Mouse (Mus musculus) spleen, adult 2 months (tissue): ENCODE measurements at regions not wholly inside any gene's neighbourhood (a gene's known extent, or its start where the extent isn't known, plus 50 kb on each side); places are given as distances from the start of the nearest gene placed in this dataset.
"Not testable (repeated sequence)": the region's sequence is repeated elsewhere in the genome, so short reads cannot be mapped to it uniquely, and the experiment has no call there.

Experiments used
- DNase-seq, 2 experiments: peaks; one replicate each; pipeline versions ENCODE4 v3.0.0 to v3.0.0-alpha.2; 2012 to 2021; ENCODE audit warnings: low spot score in 2 of 2, low read depth in 1 of 2
- H3K27ac ChIP-seq: fragments of 200-500 bp; 2 replicates; pipeline ENCODE4 v1.5.1; 2012; ENCODE audit warnings: low read length, inconsistent platforms; ENCODE audit not compliant: insufficient read depth
- H3K27me3 ChIP-seq: fragments of 200-500 bp; 2 replicates; pipeline ENCODE4 v1.6.1; 2012; ENCODE audit warnings: mild to moderate bottlenecking, moderate library complexity, low read length, inconsistent platforms; ENCODE audit not compliant: control insufficient read depth, insufficient read depth
- H3K36me3 ChIP-seq: fragments of 200-500 bp; 2 replicates; pipeline ENCODE4 v1.6.1; 2012; ENCODE audit warnings: mild to moderate bottlenecking, low read length, inconsistent platforms; ENCODE audit not compliant: control insufficient read depth, insufficient read depth
- H3K4me1 ChIP-seq: fragments of 200-500 bp; 2 replicates; pipeline ENCODE4 v1.6.1; 2011; ENCODE audit warnings: inconsistent platforms; ENCODE audit not compliant: control insufficient read depth, insufficient read depth, insufficient read length
- H3K4me3 ChIP-seq: fragments of 200-500 bp; 2 replicates; pipeline ENCODE4 v1.5.1; 2011; ENCODE audit warnings: mild to moderate bottlenecking, inconsistent platforms; ENCODE audit not compliant: insufficient read depth, insufficient read length; ENCODE audit errors: extremely low read depth
- CTCF ChIP-seq: fragments of 200-500 bp; IDR thresholded peaks from 2 replicates; pipeline ENCODE4 v1.5.1; 2011; ENCODE audit warnings: mild to moderate bottlenecking, inconsistent platforms; ENCODE audit not compliant: insufficient read depth, insufficient read length, insufficient replicate concordance; ENCODE audit errors: extremely low read depth
- POLR2A ChIP-seq: fragments of 200-500 bp; IDR thresholded peaks from 2 replicates; pipeline ENCODE4 v1.6.1; 2011; ENCODE audit warnings: low read depth, low read length, inconsistent platforms
- WGBS: fragments of 180-500 bp; shearing (Covaris S2); methylation state at CpG from one replicate; pipeline ENCODE4 v1.1.7; 2018; 5-methylcytosine and 5-hydroxymethylcytosine counted together

- H3K27ac ChIP-seq, H3K4me1 ChIP-seq, H3K36me3 ChIP-seq, H3K4me3 ChIP-seq, H3K27me3 ChIP-seq: not testable (repeated sequence)
- DNase-seq = peak in 1 of 2 experiments; percentile 2
- WGBS = 23% methylated on average over 2 of the region's 2 CpGs
These were observed 1137.7 kb upstream of the Zfp386 start for GRCm38 (mm10) chr12:114909799-114910198.

DNA sequence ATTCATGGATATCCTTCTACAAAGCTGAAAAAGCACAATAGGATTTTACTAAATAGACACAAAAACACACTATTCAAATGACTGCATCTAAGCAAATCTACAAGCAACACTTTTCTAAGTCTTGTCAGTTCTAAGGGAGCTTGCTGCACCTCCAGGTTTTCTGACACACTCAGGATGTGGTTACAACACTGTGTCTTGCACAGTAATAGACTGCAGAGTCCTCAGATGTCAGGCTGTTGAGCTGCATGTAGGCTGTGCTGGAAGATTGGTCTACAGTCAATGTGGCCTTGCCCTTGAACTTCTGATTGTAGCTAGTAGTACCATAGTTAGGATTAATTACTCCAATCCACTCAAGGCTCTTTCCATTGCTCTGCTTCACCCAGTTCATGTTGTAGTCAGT, 1133.1 kb upstream of the Zfp386 start:
- not testable (repeated sequence) for H3K36me3 ChIP-seq, H3K4me3 ChIP-seq, H3K27me3 ChIP-seq, H3K27ac ChIP-seq, H3K4me1 ChIP-seq
- DNase-seq = peak in 1 of 2 experiments; percentile 5

- H3K4me3 ChIP-seq = no peak overlapping the region
- no peaks in the 10 kb centered on the region for H3K27me3 ChIP-seq
- no peak overlapping the region for H3K27ac ChIP-seq
- TF ChIP-seq POLR2A (no peak), CTCF (no peak)
- DNase-seq = no peak
- no peaks in the 10 kb centered on the region for H3K4me1 ChIP-seq
- H3K36me3 ChIP-seq = no peaks in the 10 kb centered on the region
- 73% methylated on average over 3 of the region's 3 CpGs for WGBS
These were observed 1119.8 kb upstream of the Zfp386 start for GRCm38 (mm10) chr12:114927691-114928090.

- no peak for TF ChIP-seq CTCF
- TF ChIP-seq POLR2A = no peak
- 56% methylated on average over 3 of the region's 3 CpGs for WGBS
- Histone ChIP-seq H3K4me3 (no peak overlapping the region), H3K27ac (no peak overlapping the region), H3K4me1 (no peaks in the 10 kb centered on the region), H3K27me3 (no peaks in the 10 kb centered on the region), H3K36me3 (no peaks in the 10 kb centered on the region)
- peak in 1 of 2 experiments; percentile 4 for DNase-seq
These were observed 1115.4 kb upstream of the Zfp386 start for GRCm38 (mm10) chr12:114932158-114932557.

DNA sequence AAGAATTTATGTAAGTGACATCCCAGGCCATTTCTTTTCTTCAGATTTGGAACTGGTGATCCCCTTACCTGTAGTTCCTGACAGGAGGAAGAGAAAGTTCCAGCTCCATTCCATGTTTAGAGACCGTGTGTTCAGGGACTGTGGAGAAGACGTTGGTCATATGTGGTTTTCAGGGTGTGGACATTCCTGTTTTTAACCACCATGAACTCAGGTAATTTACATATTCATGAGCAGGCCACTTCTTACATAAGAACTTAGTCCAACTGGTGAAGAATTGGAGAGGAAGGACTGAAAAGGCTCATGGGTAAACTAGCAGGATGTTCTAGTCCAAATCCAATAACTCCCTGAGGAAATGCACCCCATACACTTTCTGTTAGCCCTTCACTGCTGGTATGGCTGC, 1114.9 kb upstream of the Zfp386 start:
- no peak for TF ChIP-seq POLR2A
- no peak for TF ChIP-seq CTCF
- Histone ChIP-seq H3K27me3 (no peaks in the 10 kb centered on the region), H3K4me3 (no peak overlapping the region), H3K4me1 (no peaks in the 10 kb centered on the region), H3K36me3 (no peaks in the 10 kb centered on the region), H3K27ac (no peak overlapping the region)
- WGBS = 37% methylated on average over 2 of the region's 2 CpGs
- DNase-seq = no peak

DNA sequence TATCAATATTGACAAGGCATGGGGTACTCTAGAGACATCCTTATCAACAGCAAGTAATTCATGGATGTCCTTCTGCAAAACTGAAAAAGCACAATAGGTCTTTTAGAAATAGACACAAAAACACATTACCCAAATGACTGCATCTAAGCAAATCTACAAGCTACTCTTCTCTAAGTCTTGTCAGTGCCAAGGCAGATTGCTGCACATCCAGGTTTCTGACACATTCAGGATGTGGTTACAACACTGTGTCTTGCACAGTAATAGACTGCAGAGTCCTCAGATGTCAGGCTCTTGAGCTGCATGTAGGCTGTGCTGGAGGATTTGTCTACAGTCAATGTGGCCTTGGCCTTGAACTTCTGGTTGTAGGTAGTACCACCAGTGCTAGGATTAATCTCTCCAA, 1110.7 kb upstream of the Zfp386 start:
- not testable (repeated sequence) for H3K27ac ChIP-seq, H3K4me3 ChIP-seq, H3K36me3 ChIP-seq, H3K4me1 ChIP-seq, H3K27me3 ChIP-seq, DNase-seq

- TF ChIP-seq CTCF = no peak
- DNase-seq = peak in 1 of 2 experiments; percentile 4
These were observed 1107.9 kb upstream of the Zfp386 start for GRCm38 (mm10) chr12:114939576-114939975.

GRCm38 (mm10) chr12:114962105-114962504, 1085.4 kb upstream of the Zfp386 start:
- H3K27ac ChIP-seq = no peak overlapping the region
- no peaks in the 10 kb centered on the region for H3K4me1 ChIP-seq
- no peaks in the 10 kb centered on the region for H3K27me3 ChIP-seq
- no peaks in the 10 kb centered on the region for H3K36me3 ChIP-seq
- H3K4me3 ChIP-seq = no peak overlapping the region
- no peak for DNase-seq
- WGBS = 59% methylated on average over 1 of the region's 1 CpGs
- no peak for TF ChIP-seq CTCF
- no peak for TF ChIP-seq POLR2A

More at GRCm38 (mm10) chr12:114939576-114939975, 1107.9 kb upstream of the Zfp386 start:
- Histone ChIP-seq H3K27ac (no peak overlapping the region), H3K4me1 (no peaks in the 10 kb centered on the region), H3K36me3 (no peaks in the 10 kb centered on the region), H3K4me3 (no peak overlapping the region), H3K27me3 (no peaks in the 10 kb centered on the region)

GRCm38 (mm10) chr12:114964251-114964650, 1083.3 kb upstream of the Zfp386 start:
- WGBS = 94% methylated on average over 1 of the region's 1 CpGs
- not testable (repeated sequence) for H3K36me3 ChIP-seq, H3K27me3 ChIP-seq, H3K27ac ChIP-seq, H3K4me3 ChIP-seq, DNase-seq, H3K4me1 ChIP-seq
